Mouse (Mus musculus): Measurements from ENCODE around the gene Olfml2b. TPM values are rescaled to one million over a fixed set of nuclear protein-coding genes. Genes with fewer than 3 reads are reported as not detected.

Gene Olfml2b
- polyA plus RNA-seq, 1 experiment, result 12.8 TPM

DNA sequence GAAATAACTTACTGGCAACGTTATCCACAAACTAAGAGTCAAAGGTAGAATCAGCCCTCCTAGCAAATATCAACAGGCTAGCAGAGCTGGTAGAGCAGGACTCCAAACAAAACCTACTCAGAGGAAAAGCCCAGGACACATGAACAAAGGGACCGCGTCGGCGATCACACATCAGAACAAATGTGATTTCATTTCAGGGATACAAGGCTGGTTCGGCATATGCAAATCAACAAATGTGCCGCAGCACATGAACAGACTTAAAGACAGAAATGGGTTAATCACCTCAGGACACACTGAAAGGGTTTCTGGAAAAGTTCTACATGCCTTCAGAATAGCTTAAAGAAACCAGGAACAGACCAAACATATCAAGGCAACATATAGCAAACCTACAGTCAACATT, 67.4 kb downstream of the Olfml2b start:
- H3K4me1 ChIP-seq (ENCODE audit: control insufficient read depth, insufficient read depth, low read length), result peaks cover 8% of the 10 kb centered on the region
- H3K4me3 ChIP-seq (replicated peaks; ENCODE audit: control insufficient read depth, low read depth, low read length), result no peak overlapping the region
- no peak overlapping the region for H3K27ac ChIP-seq (ENCODE audit: control insufficient read depth, insufficient read depth, low read depth, low read length, poor library complexity)
- WGBS, result 94% methylated on average over 7 of the region's 7 CpGs
- TF ChIP-seq CTCF (IDR thresholded peaks at IDR 0.05; ENCODE audit: control insufficient read depth, insufficient read depth, low read length) (no peak), POLR2A (IDR thresholded peaks at IDR 0.05; ENCODE audit: borderline replicate concordance, control insufficient read depth, low read depth, low read length) (no peak)

DNA sequence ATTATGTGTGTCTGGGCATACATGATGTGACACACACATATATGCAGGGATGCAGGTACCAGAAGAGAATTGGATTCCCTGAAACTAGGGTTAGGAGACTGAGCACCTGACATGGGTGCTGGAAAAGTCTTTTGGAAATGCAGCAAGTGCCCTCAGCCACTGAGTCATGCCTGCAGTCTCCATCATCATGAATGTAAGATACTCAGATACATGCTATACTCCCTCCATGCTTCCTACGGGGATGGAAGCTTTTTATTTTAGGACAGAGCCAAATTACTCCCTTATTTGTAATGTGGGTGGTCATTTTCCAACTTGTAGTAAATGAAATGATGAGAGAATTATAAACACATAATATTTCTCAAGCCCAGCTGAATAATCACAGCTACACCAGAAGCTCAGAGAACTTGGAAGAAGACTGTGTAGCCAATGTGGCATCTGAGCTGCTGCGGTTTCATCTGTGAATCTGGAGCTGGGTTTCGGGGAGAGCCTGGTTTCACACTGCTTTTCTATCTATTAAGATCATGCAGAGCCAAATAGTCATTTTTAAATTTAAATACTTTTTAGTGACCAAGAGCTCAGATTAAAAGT, 73.0 kb downstream of the Olfml2b start:
- Histone ChIP-seq H3K4me1 (ENCODE audit: control insufficient read depth, insufficient read depth, low read length) (no peaks in the 10 kb centered on the region; the same call in 1 of the 2 replicates), H3K27ac (ENCODE audit: control insufficient read depth, insufficient read depth, low read depth, low read length, poor library complexity) (no peak overlapping the region), H3K4me3 (replicated peaks; ENCODE audit: control insufficient read depth, low read depth, low read length) (no peak overlapping the region)
- no peak for TF ChIP-seq CTCF (IDR thresholded peaks at IDR 0.05; ENCODE audit: control insufficient read depth, insufficient read depth, low read length)
- TF ChIP-seq POLR2A (IDR thresholded peaks at IDR 0.05; ENCODE audit: borderline replicate concordance, control insufficient read depth, low read depth, low read length), result no peak
- WGBS, result 90% methylated on average over 3 of the region's 3 CpGs

GRCm38 (mm10) chr1:170718133-170718810, 73.9 kb downstream of the Olfml2b start:
- no peak overlapping the region for H3K4me3 ChIP-seq (replicated peaks; ENCODE audit: control insufficient read depth, low read depth, low read length)
- 66% methylated on average over 8 of the region's 8 CpGs for WGBS

GRCm38 (mm10) chr1:170721560-170721959, 77.2 kb downstream of the Olfml2b start:
- WGBS, result 68% methylated on average over 5 of the region's 5 CpGs

More at GRCm38 (mm10) chr1:170718133-170718810, 73.9 kb downstream of the Olfml2b start:
- no peak for TF ChIP-seq POLR2A (IDR thresholded peaks at IDR 0.05; ENCODE audit: borderline replicate concordance, control insufficient read depth, low read depth, low read length)
- no peak for TF ChIP-seq CTCF (IDR thresholded peaks at IDR 0.05; ENCODE audit: control insufficient read depth, insufficient read depth, low read length)
- Histone ChIP-seq H3K4me1 (ENCODE audit: control insufficient read depth, insufficient read depth, low read length) (no peaks in the 10 kb centered on the region; the same call in 1 of the 2 replicates), H3K27ac (ENCODE audit: control insufficient read depth, insufficient read depth, low read depth, low read length, poor library complexity) (no peak overlapping the region)

GRCm38 (mm10) chr1:170728524-170728923, 84.2 kb downstream of the Olfml2b start:
- WGBS, result 54% methylated on average over 6 of the region's 6 CpGs
- Histone ChIP-seq H3K4me1 (ENCODE audit: control insufficient read depth, insufficient read depth, low read length) (no peaks in the 10 kb centered on the region; the same call in 1 of the 2 replicates), H3K27ac (ENCODE audit: control insufficient read depth, insufficient read depth, low read depth, low read length, poor library complexity) (no peak overlapping the region), H3K4me3 (replicated peaks; ENCODE audit: control insufficient read depth, low read depth, low read length) (no peak overlapping the region)
- no peak for TF ChIP-seq CTCF (IDR thresholded peaks at IDR 0.05; ENCODE audit: control insufficient read depth, insufficient read depth, low read length)
- no peak for TF ChIP-seq POLR2A (IDR thresholded peaks at IDR 0.05; ENCODE audit: borderline replicate concordance, control insufficient read depth, low read depth, low read length)

More at GRCm38 (mm10) chr1:170721560-170721959, 77.2 kb downstream of the Olfml2b start:
- TF ChIP-seq CTCF (IDR thresholded peaks at IDR 0.05; ENCODE audit: control insufficient read depth, insufficient read depth, low read length), result no peak
- no peak for TF ChIP-seq POLR2A (IDR thresholded peaks at IDR 0.05; ENCODE audit: borderline replicate concordance, control insufficient read depth, low read depth, low read length)
- no peak overlapping the region for H3K4me3 ChIP-seq (replicated peaks; ENCODE audit: control insufficient read depth, low read depth, low read length)
- no peaks in the 10 kb centered on the region; the same call in 1 of the 2 replicates for H3K4me1 ChIP-seq (ENCODE audit: control insufficient read depth, insufficient read depth, low read length)
- no peak overlapping the region for H3K27ac ChIP-seq (ENCODE audit: control insufficient read depth, insufficient read depth, low read depth, low read length, poor library complexity)

GRCm38 (mm10) chr1:170729267-170729962, 85.1 kb downstream of the Olfml2b start:
- 72% methylated on average over 8 of the region's 8 CpGs for WGBS
- TF ChIP-seq POLR2A (IDR thresholded peaks at IDR 0.05; ENCODE audit: borderline replicate concordance, control insufficient read depth, low read depth, low read length) (no peak), CTCF (IDR thresholded peaks at IDR 0.05; ENCODE audit: control insufficient read depth, insufficient read depth, low read length) (no peak)
- H3K27ac ChIP-seq (ENCODE audit: control insufficient read depth, insufficient read depth, low read depth, low read length, poor library complexity), result no peak overlapping the region
- no peaks in the 10 kb centered on the region; the same call in 1 of the 2 replicates for H3K4me1 ChIP-seq (ENCODE audit: control insufficient read depth, insufficient read depth, low read length)
- H3K4me3 ChIP-seq (replicated peaks; ENCODE audit: control insufficient read depth, low read depth, low read length), result no peak overlapping the region

DNA sequence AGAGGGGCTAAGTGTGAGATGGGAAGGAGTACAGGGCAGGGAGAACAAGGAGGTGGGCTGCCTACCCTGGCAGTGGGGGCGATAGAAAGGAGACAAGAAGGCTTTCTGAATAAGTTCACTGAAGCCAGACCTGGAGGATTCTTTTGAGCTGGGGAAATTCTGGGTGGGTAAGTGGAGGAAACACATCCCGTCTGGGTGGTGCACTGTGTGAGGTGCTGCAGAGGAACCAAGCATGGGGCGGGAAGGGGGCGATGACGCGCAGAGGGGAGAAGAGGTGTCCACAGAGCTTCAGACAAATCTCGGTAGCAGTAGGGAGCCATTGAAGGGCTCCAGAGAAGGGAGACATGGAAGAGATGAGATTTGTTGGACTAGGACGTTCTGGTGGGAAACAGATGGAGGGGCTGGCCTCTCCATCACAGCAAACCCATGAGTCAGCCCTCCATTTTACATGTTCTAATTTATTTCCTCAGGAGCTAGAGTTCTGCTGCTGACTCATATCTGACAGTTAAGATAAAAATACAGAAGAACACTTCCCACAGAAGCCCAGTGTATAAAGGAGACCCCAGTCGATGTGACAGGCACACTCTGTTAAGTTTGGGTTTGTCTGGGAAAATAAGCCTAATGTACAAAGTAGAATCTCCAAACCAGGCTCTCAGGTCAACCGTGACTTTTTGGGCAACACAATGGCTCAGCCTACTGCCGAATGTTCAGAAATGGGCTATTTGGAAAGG, 87.7 kb downstream of the Olfml2b start:
- no peak overlapping the region for H3K27ac ChIP-seq (ENCODE audit: control insufficient read depth, insufficient read depth, low read depth, low read length, poor library complexity)
- WGBS, result 72% methylated on average over 11 of the region's 11 CpGs
- H3K4me1 ChIP-seq (ENCODE audit: control insufficient read depth, insufficient read depth, low read length), result no peaks in the 10 kb centered on the region; the same call in 1 of the 2 replicates
- no peak overlapping the region for H3K4me3 ChIP-seq (replicated peaks; ENCODE audit: control insufficient read depth, low read depth, low read length)
- no peak for TF ChIP-seq CTCF (IDR thresholded peaks at IDR 0.05; ENCODE audit: control insufficient read depth, insufficient read depth, low read length)
- no peak for TF ChIP-seq POLR2A (IDR thresholded peaks at IDR 0.05; ENCODE audit: borderline replicate concordance, control insufficient read depth, low read depth, low read length)

Other genes starting within 250 kb of the Olfml2b start
- gene Nos1ap, start 54.7 kb upstream of the Olfml2b start, polyA plus RNA-seq (2011; ENCODE audit: insufficient read depth, insufficient read length, low replicate concordance, missing spikeins), result 34.3 and 68.3 TPM in 2 replicates
- 3.8 and 7.7 TPM in 2 replicates for gene Atf6, start 223.2 kb downstream of the Olfml2b start, polyA plus RNA-seq (2011; ENCODE audit: insufficient read depth, insufficient read length, low replicate concordance, missing spikeins)
- 2.4 and 4.4 TPM in 2 replicates for gene Gm26620, start 240.5 kb downstream of the Olfml2b start, polyA plus RNA-seq (2011; ENCODE audit: insufficient read depth, insufficient read length, low replicate concordance, missing spikeins)
- 7.5 and 18.2 TPM in 2 replicates for gene Dusp12, start 241.0 kb downstream of the Olfml2b start, polyA plus RNA-seq (2011; ENCODE audit: insufficient read depth, insufficient read length, low replicate concordance, missing spikeins)